Mouse (Mus musculus) hindbrain, embryonic 13.5 days (tissue): ENCODE measurements around the gene Cd68. TPM values are rescaled to one million over a fixed set of nuclear protein-coding genes. Genes with fewer than 3 reads are reported as not detected.
"Not testable (repeated sequence)": the region's sequence is repeated elsewhere in the genome, so short reads cannot be mapped to it uniquely, and the experiment has no call there.

Experiments
- ATAC-seq: fragments of 200-750 bp; cut with Nextera tagmentation; 2 replicates; pipeline ENCODE4 v1.8.0; 2017; ENCODE audit warnings: moderate TSS enrichment; ENCODE audit not compliant: low FRiP score
- H3K27ac ChIP-seq: fragments of 300-500 bp; sonication (generic); 2 replicates; pipeline ENCODE4 v1.5.1; 2015; ENCODE audit warnings: inconsistent platforms, mild to moderate bottlenecking, moderate library complexity
- H3K27me3 ChIP-seq: fragments of 300-500 bp; sonication (generic); 2 replicates; pipeline ENCODE4 v1.6.1; 2015; ENCODE audit warnings: mild to moderate bottlenecking, inconsistent platforms
- H3K36me3 ChIP-seq: fragments of 300-500 bp; sonication (generic); 2 replicates; pipeline ENCODE4 v1.6.1; 2015; ENCODE audit warnings: mild to moderate bottlenecking, inconsistent platforms
- H3K4me1 ChIP-seq: fragments of 300-500 bp; sonication (generic); replicated peaks from 2 replicates; pipeline ENCODE4 v1.6.1; 2015; ENCODE audit warnings: inconsistent platforms
- H3K4me2 ChIP-seq: fragments of 300-500 bp; sonication (generic); 2 replicates; pipeline ENCODE4 v1.6.1; 2015; ENCODE audit warnings: inconsistent platforms, mild to moderate bottlenecking, moderate library complexity
- H3K4me3 ChIP-seq: fragments of 300-500 bp; sonication (generic); 2 replicates; pipeline ENCODE4 v1.5.1; 2015; ENCODE audit warnings: mild to moderate bottlenecking, inconsistent platforms
- H3K9ac ChIP-seq: fragments of 300-500 bp; sonication (generic); 2 replicates; pipeline ENCODE4 v1.6.1; 2015; ENCODE audit warnings: mild to moderate bottlenecking, inconsistent platforms
- H3K9me3 ChIP-seq: fragments of 300-500 bp; sonication (generic); 2 replicates; pipeline ENCODE4 v1.6.1; 2016; ENCODE audit warnings: inconsistent platforms
- WGBS: fragments of 180-500 bp; shearing (Covaris S2); methylation state at CpG from one replicate; pipeline ENCODE4 v1.1.7; 2015; 5-methylcytosine and 5-hydroxymethylcytosine counted together
- polyA plus RNA-seq: library from polyadenylated mRNA; unstranded; fragments of >200 nt; fragmentation: Nextera tagmentation; extraction: Ambion mirVana; gene quantifications from 2 replicates; pipeline ENCODE4 v1.2.1, GENCODE M21; 2015

Gene Cd68
- polyA plus RNA-seq, 1 experiment from 2014 or later = 9.8 TPM

GRCm38 (mm10) chr11:69632284-69633089 lies 33.5 kb downstream of the Cd68 start, which contains the start of gene Fxr2:
Gene Fxr2, plus strand, starts transcription at chr11:69632990.
- peak; percentile 99 for ATAC-seq
- no peaks in the 10 kb centered on the region for H3K9me3 ChIP-seq
- no peaks in the 10 kb centered on the region for H3K27me3 ChIP-seq
- 0% methylated on average over 48 of the region's 56 CpGs for WGBS
- peak within 1 kb of the TSS; percentile 98 for H3K27ac ChIP-seq
- peak within 1 kb of the TSS; percentile 82 for H3K4me2 ChIP-seq
- peak within 1 kb of the TSS; percentile 97 for H3K9ac ChIP-seq
- peaks cover 34% of the 10 kb centered on the region for H3K4me1 ChIP-seq
- peak within 1 kb of the TSS; percentile 87 for H3K4me3 ChIP-seq
- H3K36me3 ChIP-seq = peaks cover 5% of the 10 kb centered on the region; the same call in 1 of the 2 replicates

DNA sequence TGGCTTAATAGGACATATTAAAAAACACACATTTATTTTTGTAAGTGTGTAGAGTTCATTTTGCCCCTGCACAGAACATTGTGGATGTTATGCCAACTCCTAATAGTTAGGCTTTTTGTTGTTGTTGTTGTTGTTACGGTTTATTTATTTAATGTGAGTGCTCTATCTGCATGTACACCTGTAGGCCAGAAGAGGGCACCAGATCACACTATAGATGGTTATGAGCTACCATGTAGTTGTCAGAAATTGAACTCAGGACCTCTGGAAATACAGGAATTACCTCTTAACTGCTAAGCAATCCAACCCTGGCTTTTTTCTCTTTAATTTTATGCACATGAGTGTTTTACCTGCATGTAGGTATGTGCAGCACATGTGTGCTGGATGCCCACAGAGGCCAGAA lies 36.2 kb downstream of the Cd68 start:
- ATAC-seq = no peak
- H3K36me3 ChIP-seq = no peaks in the 10 kb centered on the region
- no peak overlapping the region for H3K4me2 ChIP-seq
- no peaks in the 10 kb centered on the region for H3K27me3 ChIP-seq
- no peak overlapping the region for H3K9ac ChIP-seq
- H3K27ac ChIP-seq = no peak overlapping the region
- H3K9me3 ChIP-seq = no peaks in the 10 kb centered on the region
- H3K4me1 ChIP-seq = peaks cover 16% of the 10 kb centered on the region
- H3K4me3 ChIP-seq = no peak overlapping the region
- 67% methylated on average over 1 of the region's 1 CpGs for WGBS

- peaks cover 4% of the 10 kb centered on the region for H3K4me1 ChIP-seq
- H3K27me3 ChIP-seq = no peaks in the 10 kb centered on the region
- no peak overlapping the region for H3K9ac ChIP-seq
- 37% methylated on average over 6 of the region's 6 CpGs for WGBS
- H3K4me3 ChIP-seq = no peak overlapping the region
- H3K27ac ChIP-seq = no peak overlapping the region
- no peaks in the 10 kb centered on the region for H3K9me3 ChIP-seq
- H3K36me3 ChIP-seq = no peaks in the 10 kb centered on the region
- ATAC-seq = no peak
- H3K4me2 ChIP-seq = no peak overlapping the region
Measured at GRCm38 (mm10) chr11:69628286-69628685, 37.7 kb downstream of the Cd68 start.

DNA sequence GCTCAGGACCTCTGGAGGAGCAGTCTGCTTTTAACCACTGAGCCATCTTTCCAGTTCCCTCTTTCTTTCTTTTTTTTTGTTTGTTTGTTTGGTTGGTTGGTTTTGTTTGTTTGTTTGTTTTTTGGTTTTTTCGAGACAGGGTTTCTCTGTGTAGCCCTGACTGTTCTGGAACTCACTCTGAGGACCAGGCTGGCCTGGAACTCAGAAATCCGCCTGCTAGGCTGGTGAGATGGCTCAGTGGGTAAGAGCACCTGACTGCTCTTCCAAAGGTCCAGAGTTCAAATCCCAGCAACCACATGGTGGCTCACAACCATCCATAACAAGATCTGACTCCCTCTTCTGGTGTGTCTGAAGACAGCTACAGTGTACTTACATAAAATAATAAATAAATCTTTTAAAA lies 41.6 kb downstream of the Cd68 start:
- H3K36me3 ChIP-seq, H3K4me2 ChIP-seq, H3K27ac ChIP-seq, ATAC-seq, H3K4me3 ChIP-seq, H3K9ac ChIP-seq, H3K27me3 ChIP-seq, H3K9me3 ChIP-seq: not testable (repeated sequence)
- peaks cover 15% of the 10 kb centered on the region for H3K4me1 ChIP-seq
- 86% methylated on average over 2 of the region's 2 CpGs for WGBS

DNA sequence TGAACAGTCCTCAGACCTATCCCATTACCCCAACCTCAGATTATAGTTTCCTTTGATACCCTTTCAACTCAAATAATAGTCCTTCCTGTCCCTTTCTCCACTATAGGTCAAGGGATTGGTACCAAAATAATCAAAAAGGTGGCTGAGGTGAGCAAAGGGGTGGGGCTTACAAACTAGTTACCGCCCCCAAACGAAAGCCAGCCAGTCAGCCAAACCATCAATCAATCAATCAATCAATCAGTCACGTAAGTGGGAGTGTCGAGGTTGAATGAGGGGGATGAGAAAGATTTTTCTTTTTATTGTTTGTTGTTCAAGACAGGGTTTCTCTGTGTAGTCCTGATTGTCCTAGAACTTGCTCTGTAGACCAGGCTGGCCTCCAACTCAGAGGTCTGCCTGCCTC lies 42.9 kb downstream of the Cd68 start:
- no peaks in the 10 kb centered on the region for H3K36me3 ChIP-seq
- peak overlapping the region; percentile 55 for H3K4me3 ChIP-seq
- H3K9ac ChIP-seq = peak overlapping the region; percentile 78
- H3K27ac ChIP-seq = no peak overlapping the region
- no peaks in the 10 kb centered on the region for H3K9me3 ChIP-seq
- no peaks in the 10 kb centered on the region for H3K27me3 ChIP-seq
- no peak for ATAC-seq
- WGBS = 66% methylated on average over 4 of the region's 4 CpGs
- peaks cover 15% of the 10 kb centered on the region for H3K4me1 ChIP-seq
- peak overlapping the region; percentile 86 for H3K4me2 ChIP-seq

GRCm38 (mm10) chr11:69622406-69622805 lies 43.5 kb downstream of the Cd68 start:
- Histone ChIP-seq H3K4me1 (peaks cover 15% of the 10 kb centered on the region), H3K4me3 (peak overlapping the region; percentile 55), H3K27me3 (no peaks in the 10 kb centered on the region), H3K36me3 (no peaks in the 10 kb centered on the region), H3K9me3 (no peaks in the 10 kb centered on the region), H3K4me2 (peak overlapping the region; percentile 86), H3K9ac (peak overlapping the region; percentile 78), H3K27ac (peak overlapping the region; percentile 85)
- no peak for ATAC-seq
- WGBS = 40% methylated on average over 6 of the region's 6 CpGs

DNA sequence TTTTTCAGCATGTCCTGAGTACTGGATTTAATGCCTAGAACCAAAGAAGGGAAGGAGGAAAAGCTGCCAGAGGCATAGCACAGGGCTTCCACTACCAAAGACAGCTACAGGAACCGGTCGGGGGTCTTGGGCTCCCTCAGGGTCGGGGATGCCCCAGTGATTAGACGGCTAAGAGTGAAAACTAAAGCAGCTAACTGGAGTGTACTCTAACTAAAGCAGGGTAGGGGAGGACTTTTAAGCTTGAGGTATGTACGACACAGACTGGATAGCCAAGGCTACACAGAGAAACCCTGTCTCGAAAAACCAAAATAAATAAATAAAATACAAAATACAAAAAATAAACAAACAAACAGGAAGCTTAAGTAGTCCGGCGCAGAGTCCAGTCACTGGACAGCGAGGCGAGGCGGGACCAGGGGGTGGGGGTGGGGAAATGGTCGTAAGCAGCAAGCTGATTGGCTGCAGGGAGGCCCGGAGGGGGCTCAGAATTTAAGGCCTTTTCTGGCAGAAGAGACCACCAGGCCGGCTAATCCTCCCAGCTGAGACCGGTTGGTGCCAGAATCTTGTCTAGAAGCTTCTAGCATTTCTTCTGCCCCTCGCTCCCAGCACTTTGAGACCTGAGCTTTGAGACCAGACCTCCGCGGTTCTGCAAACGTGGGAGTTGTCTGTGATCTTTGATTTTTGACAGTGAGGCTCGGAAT lies 44.2 kb downstream of the Cd68 start, which contains the start of gene Sat2:
Gene Sat2, plus strand, starts transcription at position 454 of the 698 bp plus-strand sequence.
- peak within 1 kb of the TSS; percentile 55 for H3K4me3 ChIP-seq
- peak within 1 kb of the TSS; percentile 85 for H3K27ac ChIP-seq
- H3K9me3 ChIP-seq = no peaks in the 10 kb centered on the region
- no peaks in the 10 kb centered on the region for H3K27me3 ChIP-seq
- H3K4me2 ChIP-seq = peak within 1 kb of the TSS; percentile 86
- peak; percentile 88 for ATAC-seq
- WGBS = under 1% methylated on average over 20 of the region's 20 CpGs
- peak within 1 kb of the TSS; percentile 78 for H3K9ac ChIP-seq
- H3K4me1 ChIP-seq = peaks cover 15% of the 10 kb centered on the region
- no peaks in the 10 kb centered on the region for H3K36me3 ChIP-seq

GRCm38 (mm10) chr11:69620394-69621081 lies 45.4 kb downstream of the Cd68 start:
- no peak for ATAC-seq
- no peak overlapping the region for H3K4me2 ChIP-seq
- no peak overlapping the region for H3K27ac ChIP-seq
- no peaks in the 10 kb centered on the region for H3K36me3 ChIP-seq
- WGBS = 87% methylated on average over 7 of the region's 7 CpGs
- 0 out of 2 replicates have a peak, but pooled peaks cover 4% of the 10 kb centered on the region for H3K27me3 ChIP-seq
- no peak overlapping the region for H3K4me3 ChIP-seq
- no peak overlapping the region for H3K9ac ChIP-seq
- no peaks in the 10 kb centered on the region for H3K9me3 ChIP-seq
- H3K4me1 ChIP-seq = peaks cover 15% of the 10 kb centered on the region

DNA sequence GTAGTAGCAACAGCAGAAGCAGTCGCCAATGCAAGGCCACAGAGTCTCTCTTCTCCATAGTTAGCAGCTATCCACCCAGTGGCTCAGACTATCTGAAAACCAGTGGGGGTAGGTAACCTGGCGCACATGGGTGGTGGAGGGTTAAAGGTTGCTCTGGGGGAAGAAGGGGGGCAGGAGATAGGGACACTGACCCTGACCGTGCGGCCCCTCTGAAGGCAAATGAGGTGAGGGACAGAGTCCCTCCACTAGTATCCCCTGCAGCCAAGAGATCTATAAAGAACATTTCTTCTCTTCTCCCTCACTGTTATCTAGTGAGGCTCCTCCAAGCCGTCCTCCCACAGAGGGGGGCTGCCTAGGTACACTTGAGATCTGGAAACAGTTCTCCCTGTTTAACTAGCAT lies 48.1 kb downstream of the Cd68 start, which contains the start of gene Shbg:
Gene Shbg, minus strand, starts transcription at position 101 of the 400 bp plus-strand sequence.
- Histone ChIP-seq H3K4me3 (no peak within 1 kb of the TSS), H3K27me3 (peaks cover 14% of the 10 kb centered on the region; the same call in 1 of the 2 replicates), H3K36me3 (no peaks in the 10 kb centered on the region), H3K4me1 (peaks cover 13% of the 10 kb centered on the region), H3K9ac (peak within 1 kb of the TSS; percentile 51; the same call in 1 of the 2 replicates), H3K9me3 (no peaks in the 10 kb centered on the region), H3K27ac (no peak within 1 kb of the TSS), H3K4me2 (no peak within 1 kb of the TSS)
- no peak for ATAC-seq
- WGBS = 76% methylated on average over 5 of the region's 5 CpGs

GRCm38 (mm10) chr11:69616781-69617180 lies 49.2 kb downstream of the Cd68 start:
- Histone ChIP-seq H3K27ac (no peak overlapping the region), H3K9ac (peak overlapping the region; percentile 51; the same call in 1 of the 2 replicates), H3K36me3 (no peaks in the 10 kb centered on the region), H3K27me3 (peaks cover 14% of the 10 kb centered on the region; the same call in 1 of the 2 replicates), H3K4me2 (no peak overlapping the region), H3K4me1 (peaks cover 7% of the 10 kb centered on the region), H3K4me3 (no peak overlapping the region), H3K9me3 (no peaks in the 10 kb centered on the region)
- ATAC-seq = no peak
- 52% methylated on average over 10 of the region's 10 CpGs for WGBS

DNA sequence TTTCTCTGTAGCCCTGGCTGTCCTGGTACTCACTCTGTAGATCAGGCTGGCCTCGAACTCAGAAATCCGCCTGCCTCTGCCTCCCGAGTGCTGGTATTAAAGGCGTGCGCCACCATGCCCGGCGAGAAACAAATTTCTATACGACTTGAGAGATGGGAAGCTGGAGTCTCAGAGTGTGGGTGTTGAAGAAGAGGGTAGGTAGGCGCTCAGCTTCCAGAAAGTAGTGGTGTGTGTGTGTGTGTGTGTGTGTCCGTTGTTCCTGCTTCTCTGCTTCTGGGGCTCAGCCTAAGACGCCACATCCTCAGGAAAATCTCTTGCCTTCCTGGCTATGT lies 51.7 kb downstream of the Cd68 start:
- not testable (repeated sequence) for H3K27ac ChIP-seq, ATAC-seq, H3K9me3 ChIP-seq, H3K4me3 ChIP-seq, H3K4me1 ChIP-seq, H3K4me2 ChIP-seq, H3K9ac ChIP-seq, H3K36me3 ChIP-seq
- 52% methylated on average over 11 of the region's 11 CpGs for WGBS
- H3K27me3 ChIP-seq = peaks cover 14% of the 10 kb centered on the region; the same call in 1 of the 2 replicates
